Mouse (Mus musculus): ENCODE measurements at regions not wholly inside any gene's neighbourhood (a gene's known extent, or its start where the extent isn't known, plus 50 kb on each side); places are given as distances from the start of the nearest gene placed in this dataset.

- TF ChIP-seq POLR2A (IDR thresholded peaks at IDR 0.05; ENCODE audit: insufficient read length, low read depth) (no peak), E2F4 (IDR thresholded peaks at IDR 0.05; ENCODE audit: insufficient read depth) (no peak), CEBPB (IDR thresholded peaks at IDR 0.05; ENCODE audit: insufficient read depth, poor library complexity, severe bottlenecking) (no peak), TCF12 (IDR thresholded peaks at IDR 0.05; ENCODE audit: insufficient read depth, poor library complexity, severe bottlenecking) (no peak), MAX (IDR thresholded peaks at IDR 0.05; ENCODE audit: low read depth) (no peak), POLR2AphosphoS2 (IDR thresholded peaks at IDR 0.05; ENCODE audit: insufficient read length, low read depth) (no peak), USF1 (IDR thresholded peaks at IDR 0.05; ENCODE audit: low read depth) (no peak), SRF (IDR thresholded peaks at IDR 0.05; ENCODE audit: control insufficient read depth, insufficient read length, low read depth) (no peak), MYOG (IDR thresholded peaks at IDR 0.05; ENCODE audit: control insufficient read depth in 1 of 3, insufficient read depth in 1 of 3, insufficient read length in 2 of 3, low read depth in 2 of 3) (no peak), MYOD1 (IDR thresholded peaks at IDR 0.05; ENCODE audit: control insufficient read depth in 1 of 3, insufficient read length in 2 of 3, low read depth in 2 of 3) (no peak)
These were observed 688.3 kb downstream of the Rpia start for GRCm38 (mm10) chr6:70103781-70104180.

All from myocyte (in vitro differentiated cells).